Mouse (Mus musculus): Measurements from ENCODE around the gene Ccdc117.
A peak's percentile ranks its signal among the peaks of the same experiment; 100 is the strongest.
"Not testable (repeated sequence)": the region's sequence is repeated elsewhere in the genome, so short reads cannot be mapped to it uniquely, and the experiment has no call there.

Gene Ccdc117

DNA sequence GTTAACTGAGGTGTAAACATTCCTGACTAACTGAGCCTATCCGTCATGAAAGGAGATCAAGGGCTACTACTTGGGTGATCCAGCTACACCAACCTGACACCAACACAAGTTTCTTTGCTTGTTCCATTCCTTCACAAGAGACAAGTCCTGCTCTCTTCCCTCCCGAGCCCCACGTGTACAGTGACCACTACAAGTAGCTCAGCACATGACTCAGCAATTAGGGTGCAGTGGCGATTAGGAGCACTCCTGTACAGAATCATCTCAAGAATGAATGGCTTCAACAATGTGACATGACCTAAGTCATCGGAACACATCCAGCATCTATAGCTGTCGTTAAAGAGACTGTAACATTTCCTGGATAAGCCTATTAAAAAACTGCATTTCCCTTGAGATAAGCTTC, 11.3 kb downstream of the Ccdc117 start:
- DNase-seq (ENCODE audit: low spot score in 2 of 2), result no peak

DNA sequence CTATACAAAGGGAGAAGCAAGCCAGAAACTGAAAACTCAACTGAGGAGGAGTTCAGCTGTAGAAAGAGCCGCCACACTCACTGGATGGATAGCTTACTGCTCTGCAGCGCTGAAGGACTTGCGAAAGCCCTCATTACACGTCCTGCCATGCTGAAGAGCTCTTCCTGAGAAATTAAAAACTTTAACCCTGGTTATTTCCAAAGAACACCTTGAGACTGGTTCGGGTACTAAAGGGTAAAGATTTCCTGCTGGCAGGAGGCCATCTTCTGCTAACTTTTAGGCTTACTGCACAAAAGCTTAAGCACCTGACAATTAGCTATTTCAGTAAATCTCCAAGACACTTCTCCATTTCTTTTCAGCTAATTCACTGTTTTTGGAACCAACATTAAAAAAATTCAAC, 11.8 kb downstream of the Ccdc117 start:
- DNase-seq (ENCODE audit: low spot score in 2 of 2), result no peak

DNA sequence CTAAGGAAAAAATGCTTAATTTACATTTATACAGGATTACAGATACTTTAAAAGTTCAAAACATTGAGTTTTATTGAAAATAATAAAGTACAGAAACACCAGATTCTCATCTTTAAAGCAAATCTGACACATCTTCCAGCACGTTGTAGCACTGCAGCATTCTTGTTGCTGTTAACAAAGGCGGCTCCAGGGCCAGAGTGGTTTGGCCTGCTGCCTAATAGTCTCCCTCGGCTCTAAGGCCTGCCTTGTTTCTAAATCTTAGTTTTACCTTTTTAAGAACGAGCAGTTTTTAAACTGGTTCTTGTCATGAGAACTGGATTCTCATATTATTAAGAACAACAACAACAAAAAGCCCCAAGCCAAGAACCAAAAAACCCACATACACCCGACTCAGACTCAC, 13.1 kb downstream of the Ccdc117 start:
- no peak for DNase-seq (ENCODE audit: low spot score in 2 of 2)

DNA sequence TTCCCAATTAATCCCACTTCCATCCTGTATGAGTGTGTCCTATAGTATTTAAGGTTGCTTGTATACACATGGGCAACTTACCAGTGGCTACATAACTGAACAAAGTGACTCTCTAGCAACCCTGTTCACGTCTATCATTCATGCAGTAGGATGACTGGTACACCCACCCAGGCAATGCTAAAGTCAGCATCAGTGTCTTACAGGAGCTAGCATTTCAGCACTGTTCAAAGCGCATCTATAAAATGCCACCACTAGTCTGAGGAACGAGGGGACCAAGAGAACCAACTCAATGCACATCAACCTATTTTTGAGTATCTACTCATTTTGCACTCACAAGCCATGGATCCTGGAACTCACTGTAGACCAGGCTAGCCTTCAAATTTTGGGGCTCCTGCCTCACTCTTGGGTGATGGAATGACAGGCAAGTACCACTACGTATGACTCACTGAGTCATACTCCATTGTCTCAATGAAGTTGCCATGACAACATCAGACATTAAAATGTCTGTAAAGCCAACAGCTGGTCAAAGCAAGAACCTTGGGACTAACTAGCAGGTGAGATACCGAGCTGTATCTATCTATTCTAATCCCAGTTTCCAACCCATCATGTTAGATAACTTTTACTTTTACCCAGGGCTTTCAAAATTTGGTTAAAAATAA, 14.0 kb downstream of the Ccdc117 start:
- DNase-seq (ENCODE audit: low spot score in 2 of 2), result no peak

DNA sequence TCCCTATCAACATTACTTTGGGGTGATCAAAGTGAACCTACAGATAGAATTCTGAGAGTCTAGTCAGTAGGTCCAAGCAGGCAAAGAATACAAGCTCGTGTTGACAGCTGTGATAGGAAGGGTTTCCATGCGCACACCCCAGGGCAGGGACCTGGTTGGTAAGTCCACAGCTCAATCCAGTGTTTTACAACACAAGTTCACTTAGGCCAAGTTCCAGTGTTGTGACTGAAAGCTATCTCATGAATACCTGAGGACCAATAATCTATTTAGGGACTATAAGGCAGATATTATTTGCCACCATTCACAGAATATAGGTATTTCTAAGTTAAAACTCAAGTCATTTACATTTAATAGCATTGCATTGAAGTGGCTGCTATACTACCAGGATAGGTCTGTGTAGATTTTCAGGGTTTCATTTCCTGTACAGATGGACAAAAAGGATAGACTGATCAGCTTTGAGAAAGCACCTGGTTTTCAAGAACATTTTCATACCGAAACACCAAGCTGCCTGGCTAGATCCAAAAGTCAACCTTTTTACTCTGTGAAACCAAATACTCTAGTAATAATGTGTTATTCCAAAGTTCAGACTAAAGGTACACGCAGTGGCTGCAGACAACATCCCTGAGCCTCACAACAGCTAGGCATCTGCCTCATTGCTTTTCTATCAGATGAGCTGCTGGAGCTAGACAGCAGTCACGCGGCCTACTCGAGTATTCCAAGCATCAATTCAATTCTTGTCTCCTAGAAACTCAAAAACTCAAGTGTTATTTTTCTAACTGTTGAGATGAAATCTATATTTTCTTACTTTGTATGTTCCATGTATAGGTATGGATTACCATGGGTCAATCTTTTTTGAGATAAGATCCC, 15.2 kb downstream of the Ccdc117 start:
- no peak for DNase-seq (ENCODE audit: low spot score in 2 of 2)

DNA sequence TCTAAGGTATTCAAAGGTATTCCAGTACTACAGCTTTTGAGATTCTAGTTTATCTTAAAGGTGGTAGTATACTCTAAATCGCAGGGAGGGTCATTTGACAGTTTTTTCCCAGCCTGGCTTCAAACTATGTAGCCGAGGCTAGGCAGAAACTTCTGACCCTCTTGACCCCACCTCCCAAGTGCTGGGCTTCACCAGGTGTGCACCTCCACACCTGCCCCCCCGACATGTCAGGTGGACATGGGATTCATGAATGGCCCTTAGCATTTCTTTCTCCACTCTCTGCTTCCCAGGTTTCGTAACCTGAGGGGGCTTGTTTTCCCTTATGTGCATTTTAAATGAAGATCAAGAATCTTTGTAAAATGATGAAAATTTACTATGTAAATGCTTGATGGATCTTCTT, 16.6 kb downstream of the Ccdc117 start:
- DNase-seq (ENCODE audit: low spot score in 2 of 2), result no peak

DNA sequence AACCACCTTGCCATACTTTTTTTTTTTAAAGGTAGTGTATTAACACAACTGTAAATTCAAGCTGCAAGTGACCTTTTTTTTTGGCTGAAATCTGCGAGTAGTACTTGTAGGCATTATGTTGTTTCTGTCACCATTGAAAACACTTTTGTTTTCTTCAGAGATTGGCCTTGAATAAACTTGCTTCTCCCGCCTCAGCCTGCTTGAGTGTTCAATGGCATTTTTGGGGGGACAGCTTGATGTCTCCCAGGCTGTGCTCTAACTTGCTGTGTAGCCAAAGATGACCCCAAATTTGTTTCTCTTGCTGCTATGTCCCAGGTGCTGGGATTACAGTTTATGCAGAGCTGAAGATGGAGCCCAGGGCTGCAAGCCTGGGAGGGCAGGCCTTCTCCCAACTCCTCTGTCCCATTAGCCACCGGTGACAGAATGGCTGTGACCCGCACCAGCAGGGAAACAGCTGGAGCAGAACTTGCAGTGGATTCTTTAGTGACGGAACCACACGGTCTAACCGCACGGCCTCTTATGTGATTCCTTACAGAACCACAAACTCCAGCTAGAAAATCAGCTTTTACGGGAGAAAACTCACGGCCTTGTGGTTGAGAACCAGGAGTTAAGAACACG, 19.1 kb downstream of the Ccdc117 start:
- no peak for DNase-seq (ENCODE audit: low spot score in 2 of 2)

- peak; percentile 70 to 74 for DNase-seq (ENCODE audit: low spot score in 2 of 2)
These were observed 20.3 kb downstream of the Ccdc117 start for GRCm38 (mm10) chr11:5521516-5522291.

DNA sequence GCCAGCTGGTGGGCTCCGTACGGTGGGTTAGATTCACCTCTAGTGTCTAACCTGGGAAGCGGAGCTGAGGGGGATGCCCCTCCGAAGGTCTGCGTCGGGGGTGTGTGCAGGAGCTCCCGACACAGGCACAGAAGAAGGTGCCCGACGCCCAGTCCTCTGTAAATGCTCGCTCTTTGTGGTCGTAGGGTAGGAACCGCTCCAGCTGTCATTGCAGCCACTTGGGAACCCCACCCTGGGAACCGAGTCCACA, 20.8 kb downstream of the Ccdc117 start:
- no peak for DNase-seq (ENCODE audit: low spot score in 2 of 2)

DNA sequence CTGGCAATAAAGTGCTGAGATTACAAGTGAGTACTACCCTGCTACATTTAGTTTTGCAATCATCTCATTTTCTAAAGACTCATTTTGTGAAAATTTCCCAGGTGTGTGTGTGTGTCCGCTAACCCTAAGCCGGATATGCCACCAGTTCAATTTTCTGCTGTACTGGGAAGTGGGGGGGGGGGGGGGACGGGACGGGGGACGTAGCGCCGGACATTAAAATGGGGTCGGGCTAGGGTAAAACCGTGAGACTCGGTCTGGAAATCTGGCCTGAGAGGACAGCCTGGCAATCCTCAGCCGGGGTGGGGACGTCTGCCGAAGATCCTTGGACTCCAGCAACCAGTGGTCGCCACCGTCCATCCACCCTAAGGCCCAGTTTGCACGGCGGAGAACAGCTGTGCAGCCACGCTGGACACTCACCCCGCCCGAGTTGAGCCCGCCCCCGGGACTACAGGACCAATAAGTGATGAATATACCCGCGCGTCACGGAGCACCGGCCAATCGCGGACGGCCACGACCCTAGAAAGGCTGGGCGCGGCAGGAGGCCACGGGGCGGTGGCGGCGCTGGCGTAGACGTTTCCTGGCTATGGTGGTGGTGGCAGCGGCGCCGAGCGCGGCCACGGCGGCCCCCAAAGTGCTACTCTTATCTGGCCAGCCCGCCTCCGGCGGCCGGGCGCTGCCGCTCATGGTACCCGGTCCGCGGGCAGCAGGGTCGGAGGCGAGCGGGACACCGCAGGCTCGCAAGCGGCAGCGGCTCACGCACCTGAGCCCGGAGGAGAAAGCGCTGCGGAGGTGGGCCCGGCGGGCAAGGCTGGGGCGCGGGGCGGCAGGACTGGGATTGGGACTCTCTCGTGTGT, 21.3 kb downstream of the Ccdc117 start, which contains the start of gene Xbp1:
Xbp1 (plus strand) TSS at position 248 of the 854 bp plus-strand sequence.
- DNase-seq (ENCODE audit: low spot score in 2 of 2), result peak; percentile 97 to 98

DNA sequence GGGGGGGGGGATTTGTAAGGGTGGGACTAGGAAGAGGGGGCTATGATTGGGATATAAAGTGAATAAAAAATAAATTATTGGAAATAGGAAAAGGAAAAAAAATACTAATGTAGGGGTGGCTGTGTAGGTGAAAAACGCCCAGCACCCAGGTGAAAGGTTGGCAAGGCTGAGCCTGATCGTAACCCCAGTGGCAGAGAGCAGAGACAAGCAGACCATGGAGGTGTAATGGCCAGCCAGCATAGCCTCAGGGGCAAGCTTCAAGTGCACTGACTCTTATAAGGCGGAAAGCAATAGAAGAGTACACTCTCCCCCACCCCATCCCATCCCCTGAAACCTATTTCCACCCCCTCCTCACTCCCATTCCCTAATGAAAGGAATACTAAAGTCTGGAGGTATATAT, 22.3 kb downstream of the Ccdc117 start:
- DNase-seq (ENCODE audit: low spot score in 2 of 2), result no peak

DNA sequence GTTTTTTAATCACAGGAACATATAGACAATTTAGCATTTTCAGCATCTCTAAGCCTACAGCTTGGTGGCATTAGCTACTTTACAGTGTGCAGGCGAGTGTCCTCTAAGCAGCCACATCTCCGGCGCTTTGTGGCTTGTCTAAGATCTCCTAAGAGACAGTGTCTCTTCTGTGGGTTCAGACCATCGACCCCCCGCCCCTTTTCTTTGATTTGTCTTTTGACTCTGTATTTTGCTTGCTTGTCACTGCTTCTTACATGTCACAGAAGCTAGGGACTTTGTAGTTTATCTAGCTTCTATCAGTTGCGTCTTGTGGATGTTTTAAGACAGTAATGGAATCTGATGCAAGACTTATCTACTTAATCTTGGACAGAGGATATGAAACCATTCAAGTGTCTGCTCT, 24.6 kb downstream of the Ccdc117 start:
- no peak for DNase-seq (ENCODE audit: low spot score in 2 of 2)

GRCm38 (mm10) chr11:5516617-5517016, 25.4 kb downstream of the Ccdc117 start:
- no peak for DNase-seq (ENCODE audit: low spot score in 2 of 2)

- DNase-seq (ENCODE audit: low spot score in 2 of 2), result no peak
These were observed 25.8 kb downstream of the Ccdc117 start for GRCm38 (mm10) chr11:5516151-5516550.

GRCm38 (mm10) chr11:5515655-5516054, 26.3 kb downstream of the Ccdc117 start:
- DNase-seq (ENCODE audit: low spot score in 2 of 2), result no peak

DNA sequence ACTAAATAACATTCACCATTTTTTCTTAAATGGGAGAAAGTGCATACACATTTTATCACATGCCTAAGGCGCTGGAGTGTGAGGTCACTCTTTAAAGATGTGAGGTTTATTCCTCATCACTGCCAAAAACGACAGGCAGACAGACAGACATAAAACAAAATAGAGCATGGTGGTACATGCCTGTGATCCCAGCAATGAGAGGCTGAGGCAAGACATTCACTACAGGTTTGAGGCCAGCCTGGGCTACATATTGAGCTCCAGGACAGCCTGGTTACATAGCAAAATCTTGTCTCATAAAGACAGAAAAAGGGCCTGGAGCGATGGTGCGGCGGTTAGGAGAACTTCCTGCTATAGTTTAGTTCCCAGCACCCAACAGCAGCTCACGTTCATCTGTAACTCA, 26.8 kb downstream of the Ccdc117 start:
- no peak for DNase-seq (ENCODE audit: low spot score in 2 of 2)

DNA sequence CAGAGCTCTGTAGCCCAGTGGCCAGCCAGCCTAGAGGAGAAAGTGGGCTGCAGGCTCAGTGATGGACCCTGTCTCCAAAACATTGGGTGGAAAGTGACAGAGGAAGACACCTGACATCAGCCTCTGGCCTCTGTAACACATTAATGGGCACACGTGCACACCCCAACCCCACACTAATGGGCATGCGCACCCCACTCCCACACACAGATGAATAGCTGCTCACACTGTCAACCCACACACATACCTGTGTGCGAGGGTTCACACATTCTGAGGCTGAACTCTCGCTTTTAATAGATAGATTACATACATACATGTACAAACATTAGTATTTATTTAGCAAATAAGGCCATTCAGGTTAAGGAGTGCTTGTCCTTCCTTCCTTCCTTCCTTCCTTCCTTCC, 27.9 kb downstream of the Ccdc117 start:
- no peak for DNase-seq (ENCODE audit: low spot score in 2 of 2)

- no peak for DNase-seq (ENCODE audit: low spot score in 2 of 2)
These were observed 29.0 kb downstream of the Ccdc117 start for GRCm38 (mm10) chr11:5512961-5513360.

DNA sequence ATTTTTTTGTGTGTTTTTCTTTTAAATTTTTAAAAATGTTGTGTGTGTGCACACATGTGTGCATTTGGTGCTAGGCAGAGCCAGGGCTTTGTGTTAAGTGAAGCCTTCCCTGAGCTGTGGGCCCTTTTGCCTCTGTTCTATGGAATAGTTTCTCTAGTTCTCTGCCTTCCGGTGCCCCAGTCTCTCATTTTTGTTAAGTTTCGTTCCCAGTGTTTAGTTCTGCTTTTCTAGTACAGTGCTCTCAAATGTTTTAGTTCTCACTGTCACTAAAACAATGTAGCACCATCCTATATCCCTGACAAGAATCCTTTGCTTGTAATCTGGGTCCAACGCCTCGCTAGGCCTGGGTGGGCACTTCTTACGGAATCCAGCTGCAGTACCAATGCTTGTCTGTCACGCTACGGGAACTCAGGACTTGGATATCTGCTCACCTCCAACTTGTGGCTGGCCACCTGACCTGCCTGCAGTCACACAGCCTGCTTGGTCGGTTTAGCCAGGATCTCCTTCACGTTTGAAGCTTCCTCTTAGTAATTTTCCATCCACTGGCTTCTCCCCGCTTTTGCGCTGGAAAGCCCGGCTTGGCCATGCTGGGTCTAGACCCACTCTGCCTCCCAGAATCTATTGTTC, 29.8 kb downstream of the Ccdc117 start:
- DNase-seq (ENCODE audit: low spot score in 2 of 2), result no peak

DNA sequence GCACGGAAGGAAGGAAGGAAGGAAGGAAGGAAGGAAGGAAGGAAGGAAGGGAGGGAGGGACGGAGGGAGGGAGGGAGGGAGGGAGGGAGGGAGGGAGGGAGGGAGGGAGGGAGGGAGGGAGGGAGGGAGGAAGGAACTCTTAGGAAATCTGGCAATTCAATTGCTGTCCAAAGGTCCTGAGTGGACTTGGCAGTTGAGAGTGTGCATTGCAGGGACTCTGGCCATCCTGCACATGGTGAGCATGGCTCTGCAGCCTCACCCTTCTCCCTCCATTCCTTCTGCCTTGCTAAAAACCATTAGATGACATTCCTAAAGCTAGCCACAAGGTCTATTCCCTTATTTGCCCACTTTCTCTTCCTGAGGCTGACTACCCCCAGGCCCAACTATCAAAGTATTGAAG, 31.3 kb downstream of the Ccdc117 start:
- not testable (repeated sequence) for DNase-seq (ENCODE audit: low spot score in 2 of 2)

DNA sequence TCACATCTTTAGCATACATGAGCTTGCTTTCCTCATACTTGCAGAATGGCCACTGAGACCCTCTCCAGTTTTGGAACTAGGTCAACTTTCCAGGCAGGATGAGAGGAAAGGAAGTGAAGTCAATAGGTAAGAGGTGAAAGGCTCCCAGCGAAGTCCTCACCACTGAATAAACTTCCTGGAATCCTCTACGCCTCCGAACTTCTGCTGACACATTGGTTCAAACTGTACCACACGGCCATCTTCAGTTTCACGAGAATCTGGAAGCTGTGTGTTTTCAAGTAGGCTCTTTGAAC, 31.9 kb downstream of the Ccdc117 start:
- DNase-seq (ENCODE audit: low spot score in 2 of 2), result no peak

Data from right cerebral cortex, postnatal 36 days (tissue).